Mouse (Mus musculus) left cerebral cortex, postnatal 10 days (tissue): ENCODE measurements at regions not wholly inside any gene's neighbourhood (a gene's known extent, or its start where the extent isn't known, plus 50 kb on each side); places are given as distances from the start of the nearest gene placed in this dataset.

Experiments
- DNase-seq, 2 experiments: peaks; one replicate each; pipeline ENCODE4 v3.0.0; 2021 to 2022; ENCODE audit warnings: low spot score in 2 of 2, mixed read lengths in 1 of 2; ENCODE audit errors: extremely low spot score in 1 of 2
- intact Hi-C: fragments of 180-260 bp; cut with DNase I; formaldehyde crosslinking; loops from one replicate; pipeline ENCODE4 v1.15.1; 2025

DNA sequence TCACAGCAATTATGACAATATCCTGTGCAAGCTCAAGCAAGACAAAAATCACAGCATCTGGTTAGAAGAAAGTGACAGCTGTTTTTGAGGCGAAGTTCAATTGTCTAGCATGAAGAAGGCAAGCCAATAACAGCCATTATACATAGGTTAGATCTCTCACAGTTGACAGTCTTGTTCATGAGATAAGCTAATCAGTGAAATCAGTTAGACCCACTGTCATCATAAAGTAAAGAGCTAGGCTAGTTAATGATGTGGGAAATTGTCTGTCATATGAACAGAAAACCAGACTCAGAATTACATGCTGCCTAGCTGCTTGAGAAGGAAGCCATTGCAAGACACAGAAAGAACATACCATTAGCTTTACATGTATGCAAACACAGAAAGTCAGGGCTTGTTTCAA is 470.2 kb upstream of the 5930422O12Rik start:
- intact Hi-C loops: no loop called here

DNA sequence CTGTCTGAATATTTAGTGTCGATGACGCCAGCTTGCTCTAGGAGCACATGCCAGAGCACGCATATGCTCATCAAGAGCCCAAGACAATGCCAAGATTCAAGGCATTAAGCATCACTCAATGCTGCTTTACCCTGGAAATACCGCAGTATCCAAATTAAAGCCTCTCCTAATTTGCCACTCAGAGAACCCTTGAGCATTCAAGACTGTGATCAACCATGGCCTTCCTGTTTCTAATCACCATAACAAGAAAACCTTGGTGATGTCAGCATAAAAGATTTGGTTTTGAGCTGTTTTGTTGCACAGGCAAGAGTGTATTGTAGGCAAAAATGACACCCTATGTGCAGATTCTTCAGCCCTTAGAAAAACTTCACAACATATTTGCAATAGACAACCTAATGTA is 469.7 kb upstream of the 5930422O12Rik start:
- intact Hi-C loops: no loop called here
- no peak for DNase-seq

More for the DNA sequence above, 470.2 kb upstream of the 5930422O12Rik start:
- DNase-seq: no peak

GRCm38 (mm10) chr8:32959326-32960064 is 469.0 kb upstream of the 5930422O12Rik start:
- no peak for DNase-seq
- intact Hi-C loops: no loop called here

DNA sequence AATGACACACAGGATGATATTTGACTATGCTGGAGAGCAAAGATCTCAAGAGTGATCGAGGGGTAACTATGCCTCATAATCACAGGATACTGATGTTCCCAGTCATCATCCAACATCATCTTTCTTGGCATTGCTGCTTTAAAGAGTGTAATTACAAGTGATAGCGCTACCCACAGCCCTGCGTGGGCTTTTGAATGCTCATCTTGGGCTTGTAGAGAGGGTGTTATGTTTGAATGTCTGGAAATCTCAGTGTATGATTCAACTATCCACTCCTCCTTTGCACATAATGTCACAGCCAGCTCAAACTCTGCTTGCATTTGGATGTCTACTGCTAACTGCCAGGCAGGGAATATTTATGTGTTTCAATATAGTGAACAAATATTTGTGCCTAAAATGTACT is 438.3 kb upstream of the 5930422O12Rik start:
- intact Hi-C loops: no loop called here
- no peak for DNase-seq

GRCm38 (mm10) chr8:33003967-33004564 is 424.4 kb upstream of the 5930422O12Rik start:
- no peak for DNase-seq
- intact Hi-C loops: no loop called here

GRCm38 (mm10) chr8:33004570-33004969 is 423.9 kb upstream of the 5930422O12Rik start:
- DNase-seq: no peak
- intact Hi-C loops: no loop called here

GRCm38 (mm10) chr8:33010106-33010505 is 418.4 kb upstream of the 5930422O12Rik start:
- DNase-seq: no peak
- intact Hi-C loops: loop anchor here (10.0 kb wide), 1 partner anchor 175 kb away; no protein-coding TSS in a partner anchor

GRCm38 (mm10) chr8:33012784-33013183 is 415.7 kb upstream of the 5930422O12Rik start:
- no peak for DNase-seq
- intact Hi-C loops: loop anchor here (10.0 kb wide), 1 partner anchor 172 kb away; no protein-coding TSS in a partner anchor

DNA sequence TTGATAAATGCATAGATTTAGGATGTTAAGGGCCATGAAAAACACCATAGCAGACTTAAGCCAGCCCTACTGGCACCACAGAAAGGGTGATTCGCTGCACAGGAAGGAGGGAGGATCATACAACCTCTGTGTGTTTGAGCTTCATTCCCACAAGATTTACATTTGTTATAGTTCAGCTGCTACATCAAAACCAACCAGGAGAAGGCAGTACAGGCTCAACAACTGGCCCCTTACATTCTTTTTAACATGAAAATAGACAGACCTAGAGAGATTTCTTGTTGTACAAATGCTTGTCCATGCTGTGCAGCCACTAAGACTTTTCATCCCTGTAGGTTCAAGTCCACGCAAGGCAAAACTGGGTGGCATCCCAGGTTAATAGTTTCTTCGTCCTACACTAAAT is 412.6 kb upstream of the 5930422O12Rik start:
- intact Hi-C loops: loop anchor here (10.0 kb wide), 1 partner anchor 169 kb away; no protein-coding TSS in a partner anchor
- DNase-seq: no peak

DNA sequence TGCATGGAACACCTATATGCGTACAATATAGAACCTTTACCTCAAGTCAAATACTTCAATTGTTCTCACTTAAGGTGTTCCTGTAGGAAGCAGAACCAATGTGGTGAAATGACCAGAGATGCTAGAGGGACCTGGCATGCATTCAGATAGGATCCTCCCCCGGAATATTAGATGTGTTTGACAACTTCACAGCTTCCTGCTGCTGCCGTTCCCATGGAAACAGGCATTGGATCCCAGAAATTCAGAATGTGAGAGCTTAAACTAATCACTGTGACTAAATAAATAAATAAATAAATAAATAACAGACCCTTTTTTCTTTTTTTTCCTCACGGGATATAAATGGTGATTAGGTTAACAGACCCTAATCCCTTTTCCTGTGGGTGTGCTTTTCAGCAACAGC is 401.5 kb upstream of the 5930422O12Rik start:
- DNase-seq: no peak
- intact Hi-C loops: no loop called here

DNA sequence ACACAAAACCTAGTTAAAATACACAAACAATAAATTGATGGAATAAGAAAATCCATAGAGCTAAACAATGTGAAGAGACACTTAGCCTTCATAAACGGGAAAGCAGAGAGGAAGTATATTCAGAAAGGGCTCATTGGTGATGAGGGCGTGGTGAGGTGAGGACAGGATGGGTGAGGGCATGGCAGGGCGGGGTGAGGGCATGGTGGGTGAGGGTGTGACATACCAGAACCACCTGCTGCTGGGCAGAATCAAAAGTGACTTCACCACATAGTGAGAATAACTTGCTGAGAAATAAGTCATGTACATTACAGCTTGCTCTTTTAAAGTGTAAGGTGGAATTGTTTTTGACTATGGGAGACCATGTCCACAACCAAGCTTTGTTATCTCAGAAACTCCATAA is 399.1 kb upstream of the 5930422O12Rik start:
- intact Hi-C loops: no loop called here
- no peak for DNase-seq

GRCm38 (mm10) chr8:33052017-33052416 is 376.5 kb upstream of the 5930422O12Rik start:
- intact Hi-C loops: no loop called here
- DNase-seq: no peak

GRCm38 (mm10) chr8:33065566-33065965 is 362.9 kb upstream of the 5930422O12Rik start:
- intact Hi-C loops: no loop called here

GRCm38 (mm10) chr8:33066168-33066567 is 362.3 kb upstream of the 5930422O12Rik start:
- no peak for DNase-seq
- intact Hi-C loops: no loop called here

More at GRCm38 (mm10) chr8:33065566-33065965, 362.9 kb upstream of the 5930422O12Rik start:
- DNase-seq: no peak

- intact Hi-C loops: no loop called here
- no peak for DNase-seq
Measured at GRCm38 (mm10) chr8:33067453-33068039, 361.0 kb upstream of the 5930422O12Rik start.

- no peak for DNase-seq
- intact Hi-C loops: no loop called here
Measured at GRCm38 (mm10) chr8:33068468-33068867, 360.0 kb upstream of the 5930422O12Rik start.

DNA sequence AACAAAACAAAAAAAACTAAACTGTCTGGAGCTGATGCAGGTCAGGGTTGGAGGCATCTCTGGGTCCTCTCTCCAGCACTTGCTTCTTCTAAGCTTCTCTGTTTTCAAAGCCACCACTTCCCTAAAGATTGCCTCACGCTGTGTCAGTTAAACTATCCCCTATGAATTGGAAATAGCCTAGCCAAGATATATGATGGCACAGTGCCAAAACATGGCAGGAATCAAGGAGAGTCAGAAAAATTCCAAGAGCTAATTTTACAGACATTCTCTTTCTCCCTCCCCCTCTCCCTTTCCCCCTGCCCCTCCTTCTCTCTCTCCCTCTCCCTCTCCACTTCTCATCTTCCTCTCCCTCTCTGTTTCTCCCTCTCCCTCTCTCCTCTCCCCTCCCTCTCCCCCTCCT is 353.3 kb upstream of the 5930422O12Rik start:
- intact Hi-C loops: no loop called here

DNA sequence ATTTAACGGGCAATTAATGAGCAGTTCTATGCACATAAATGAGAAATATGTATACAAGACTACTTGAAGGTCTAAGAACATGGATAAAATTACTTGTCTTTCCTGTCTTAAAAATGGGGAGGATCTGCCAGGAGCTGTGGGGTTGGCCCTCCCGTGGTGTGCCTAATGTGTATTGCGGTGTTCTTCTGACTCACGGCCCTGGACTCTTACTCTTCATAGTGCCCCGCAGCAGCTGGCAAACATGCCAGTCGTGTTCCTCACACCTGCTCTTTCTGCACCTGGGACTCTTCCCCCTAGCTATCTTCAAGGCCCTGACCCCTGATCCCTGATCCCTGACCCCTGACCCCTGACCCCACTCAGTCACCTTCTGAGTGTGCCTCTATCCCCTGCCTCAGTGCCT is 352.3 kb upstream of the 5930422O12Rik start:
- DNase-seq: no peak
- intact Hi-C loops: no loop called here

More for the DNA sequence above, 353.3 kb upstream of the 5930422O12Rik start:
- DNase-seq: no peak

DNA sequence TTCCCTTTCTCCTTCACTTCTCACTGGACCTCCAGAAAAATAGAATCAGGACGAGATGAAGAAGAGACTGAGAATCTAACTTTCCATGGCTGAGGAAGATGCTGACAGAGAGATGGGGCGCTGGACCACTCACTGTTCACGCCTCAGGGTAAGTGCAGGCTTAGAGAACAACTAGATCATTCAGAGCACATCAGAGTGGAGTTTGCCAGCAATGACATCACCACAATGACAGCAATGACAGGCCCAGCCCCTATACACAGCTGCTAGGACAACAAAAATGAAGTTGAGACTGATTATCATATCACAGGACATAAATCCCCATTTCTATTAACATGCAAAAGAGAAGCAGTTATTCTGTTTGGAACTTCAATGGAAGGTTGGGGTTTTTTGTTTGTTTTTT is 350.4 kb upstream of the 5930422O12Rik start:
- intact Hi-C loops: no loop called here
- no peak for DNase-seq
